In the genomic region with DNA sequence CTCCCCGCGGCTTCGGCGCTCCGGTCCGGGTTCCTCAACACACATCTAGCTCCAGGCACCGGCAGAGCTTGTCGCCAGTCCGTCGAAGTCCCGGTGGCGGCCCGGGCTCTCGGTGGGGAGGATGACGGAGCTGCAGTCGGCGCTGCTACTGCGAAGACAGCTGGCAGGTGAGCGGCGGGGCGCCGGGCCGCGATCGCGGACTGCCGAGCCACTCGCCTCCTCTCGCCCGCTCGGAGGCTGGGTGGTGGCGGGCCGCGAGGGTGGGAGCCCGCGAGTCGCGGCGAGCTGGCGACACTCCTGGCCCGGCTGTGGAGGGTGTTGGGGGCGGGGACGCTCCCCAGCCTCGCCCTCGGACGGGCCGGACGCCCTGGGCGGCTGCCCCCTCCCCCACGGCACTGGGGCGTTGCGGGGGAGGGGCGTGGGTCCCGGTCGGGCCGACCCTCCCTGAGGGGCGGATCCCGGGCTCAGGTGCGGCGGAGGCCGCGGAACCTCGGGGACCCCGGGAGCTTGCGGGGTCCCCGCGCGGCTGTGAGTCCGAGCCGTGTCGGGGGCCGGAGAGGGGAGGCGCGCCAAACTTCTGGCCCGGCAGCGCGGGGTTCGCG, we compare ENCODE assay signal across 8 mouse cellular contexts. TPM values are rescaled to one million over a fixed set of nuclear protein-coding genes. Genes with fewer than 3 reads are reported as not detected.
DNase-seq lines count a peak whose midpoint lies in the region; ATAC-seq and TF ChIP-seq lines count a peak whose summit lies in the region.

No protein-coding gene starts in this region.

- no peaks in the 10 kb centered on the region for H3K9me3 ChIP-seq in heart, embryonic 13.5 days
- H3K9me3 ChIP-seq in kidney, embryonic 16.5 days (ENCODE audit: low read length) = no peaks in the 10 kb centered on the region
- no peaks in the 10 kb centered on the region for H3K9me3 ChIP-seq in neural tube, embryonic 15.5 days (replicated peaks)

- H3K4me1 ChIP-seq in embryonic fibroblast, embryonic 13.5 days (ENCODE audit: control insufficient read depth, insufficient read depth, low read length) = no peaks in the 10 kb centered on the region; the same call in 1 of the 2 replicates
- peaks cover 28% of the 10 kb centered on the region for H3K4me1 ChIP-seq in heart, embryonic 13.5 days
- H3K4me1 ChIP-seq in kidney, embryonic 16.5 days (ENCODE audit: insufficient read depth, low read length) = peaks cover 8% of the 10 kb centered on the region
- no peaks in the 10 kb centered on the region; the same call in 1 of the 2 replicates for H3K4me1 ChIP-seq in lung, adult 2 months (ENCODE audit: control insufficient read depth, insufficient read depth, low read length)
- H3K4me1 ChIP-seq in neural tube, embryonic 15.5 days = peaks cover 19% of the 10 kb centered on the region

- H3K27ac ChIP-seq in embryonic fibroblast, embryonic 13.5 days (ENCODE audit: insufficient read depth, low read length) = peak overlapping the region; percentile 93
- peak overlapping the region; percentile 99 for H3K27ac ChIP-seq in heart, embryonic 13.5 days (replicated peaks)
- H3K27ac ChIP-seq in kidney, embryonic 16.5 days (ENCODE audit: low read length) = peak overlapping the region; percentile 99
- peak overlapping the region; percentile 95 for H3K27ac ChIP-seq in neural tube, embryonic 15.5 days (replicated peaks)

- H3K9ac ChIP-seq in heart, embryonic 13.5 days = peak overlapping the region; percentile 99
- peak overlapping the region; percentile 98 for H3K9ac ChIP-seq in kidney, embryonic 16.5 days (replicated peaks; ENCODE audit: low read length)
- H3K9ac ChIP-seq in neural tube, embryonic 15.5 days (replicated peaks) = peak overlapping the region; percentile 84

- no peaks in the 10 kb centered on the region for H3K36me3 ChIP-seq in heart, embryonic 13.5 days
- no peaks in the 10 kb centered on the region for H3K36me3 ChIP-seq in kidney, embryonic 16.5 days (ENCODE audit: insufficient read depth, low read length)
- H3K36me3 ChIP-seq in neural tube, embryonic 15.5 days = no peaks in the 10 kb centered on the region

- peak overlapping the region; percentile 75 for H3K4me2 ChIP-seq in heart, embryonic 13.5 days
- H3K4me2 ChIP-seq in kidney, embryonic 16.5 days (replicated peaks; ENCODE audit: low read depth, low read length) = peak overlapping the region; percentile 76
- peak overlapping the region; percentile 65 for H3K4me2 ChIP-seq in neural tube, embryonic 15.5 days

- WGBS in heart, embryonic 13.5 days = 0% methylated on average over 43 of the region's 79 CpGs
- WGBS in kidney, embryonic 16.5 days = under 1% methylated on average over 51 of the region's 79 CpGs
- WGBS in lung, adult 2 months = under 1% methylated on average over 79 of the region's 79 CpGs
- WGBS in neural tube, embryonic 15.5 days = under 1% methylated on average over 66 of the region's 79 CpGs

- peak; percentile 62; the same call in 1 of the 2 replicates for TF ChIP-seq POLR2A in embryonic fibroblast, embryonic 13.5 days (IDR thresholded peaks at IDR 0.05; ENCODE audit: low read depth, low read length)
- peak; percentile 34; the same call in 1 of the 2 replicates for TF ChIP-seq POLR2A in lung, adult 2 months (IDR thresholded peaks at IDR 0.05; ENCODE audit: borderline replicate concordance, extremely low read depth, low read depth, low read length)

- TF ChIP-seq CTCF in embryonic fibroblast, embryonic 13.5 days (IDR thresholded peaks at IDR 0.05; ENCODE audit: borderline replicate concordance, insufficient read depth, low read length) = no peak
- no peak for TF ChIP-seq CTCF in lung, adult 2 months (IDR thresholded peaks at IDR 0.05; ENCODE audit: insufficient read depth, low read length)

- peak; percentile 58 for ATAC-seq in heart, embryonic 13.5 days (ENCODE audit: extremely low read depth, insufficient number of reproducible peaks, low FRiP score, low TSS enrichment)
- peak; percentile 82 for ATAC-seq in kidney, embryonic 16.5 days (ENCODE audit: low FRiP score, low TSS enrichment)
- ATAC-seq in neural tube, embryonic 15.5 days (ENCODE audit: low FRiP score) = peak; percentile 80

- DNase-seq in 3T3-L1 (ENCODE audit: low read depth, low spot score) = peak; percentile 56
- peak; percentile 92 for DNase-seq in adrenal gland, adult 2 months
- DNase-seq in lung, adult 2 months = peak; percentile 82
- peak; percentile 73 for DNase-seq in thymus, postnatal 14 days

- peak overlapping the region; percentile 69 for H3K4me3 ChIP-seq in embryonic fibroblast, embryonic 13.5 days (ENCODE audit: insufficient read depth, low read length)
- peak overlapping the region; percentile 98 for H3K4me3 ChIP-seq in heart, embryonic 13.5 days
- peak overlapping the region; percentile 97 for H3K4me3 ChIP-seq in kidney, embryonic 16.5 days (ENCODE audit: low read length)
- peak overlapping the region; percentile 93 for H3K4me3 ChIP-seq in lung, adult 2 months (replicated peaks; ENCODE audit: extremely low read depth, low read depth, low read length)
- peak overlapping the region; percentile 77 for H3K4me3 ChIP-seq in neural tube, embryonic 15.5 days (replicated peaks)

- H3K27me3 ChIP-seq in heart, embryonic 13.5 days (replicated peaks) = no peaks in the 10 kb centered on the region
- no peaks in the 10 kb centered on the region for H3K27me3 ChIP-seq in kidney, embryonic 16.5 days (ENCODE audit: insufficient read depth, low read length)
- no peaks in the 10 kb centered on the region for H3K27me3 ChIP-seq in neural tube, embryonic 15.5 days (replicated peaks)

RNA-seq across cellular contexts. Expression of gene Ube2g1, which starts 0.5 kb away (rescaled TPM):
- total RNA-seq in adrenal gland, adult 2 months (2021) = 10 to 100 TPM; 39.2 to 44.8 TPM
- 22.0 and 24.6 TPM in 2 replicates for polyA plus RNA-seq in adrenal gland, adult 2 months (2012; rRNA removed)
- 37.4 and 44.0 TPM in 2 replicates for polyA plus RNA-seq in embryonic fibroblast, embryonic 13.5 days (2011; ENCODE audit: insufficient read length, low read depth, missing spikeins)
- polyA plus RNA-seq in heart, embryonic 13.5 days (2015; fragmentation: Nextera tagmentation; extraction: Ambion mirVana) = 57.3 and 57.7 TPM in 2 replicates
- 65.8 and 67.1 TPM in 2 replicates for polyA plus RNA-seq in kidney, embryonic 16.5 days (2015; fragmentation: Nextera tagmentation; extraction: Ambion mirVana)
- polyA plus RNA-seq in lung, adult 2 months (2012; rRNA removed) = 8.1 and 9.0 TPM in 2 replicates
- polyA plus RNA-seq in neural tube, embryonic 15.5 days (2015; fragmentation: Nextera tagmentation; extraction: Ambion mirVana) = 76.2 and 77.3 TPM in 2 replicates

RNA-seq across cellular contexts. Expression of gene Spns3, which starts 57.3 kb away (rescaled TPM):
- under 1 TPM in 1 of 2 experiments, not detected in 1; 0.10 TPM for total RNA-seq in adrenal gland, adult 2 months (2021)
- polyA plus RNA-seq in adrenal gland, adult 2 months (2012; rRNA removed) = 0.17 and 0.39 TPM in 2 replicates
- not detected in 2 replicates for polyA plus RNA-seq in embryonic fibroblast, embryonic 13.5 days (2011; ENCODE audit: insufficient read length, low read depth, missing spikeins)
- 0.10 and 0.13 TPM in 2 replicates for polyA plus RNA-seq in heart, embryonic 13.5 days (2015; fragmentation: Nextera tagmentation; extraction: Ambion mirVana)
- polyA plus RNA-seq in kidney, embryonic 16.5 days (2015; fragmentation: Nextera tagmentation; extraction: Ambion mirVana) = 0.27 and 0.32 TPM in 2 replicates
- 1.1 and 1.4 TPM in 2 replicates for polyA plus RNA-seq in lung, adult 2 months (2012; rRNA removed)
- 0.06 and 1.1 TPM in 2 replicates for polyA plus RNA-seq in neural tube, embryonic 15.5 days (2015; fragmentation: Nextera tagmentation; extraction: Ambion mirVana)

Comparison
In these comparisons a context has a peak if more than half of its experiments do, and no peak if none do; other contexts are left out.
1. Peak in every context shown above with its lines: DNase-seq, ATAC-seq, H3K4me3 ChIP-seq and H3K27ac ChIP-seq.